Mouse (Mus musculus): Measurements from ENCODE around the gene Prl5a1. TPM values are rescaled to one million over a fixed set of nuclear protein-coding genes. Genes with fewer than 3 reads are reported as not detected.

Gene Prl5a1
- total RNA-seq (2021): not detected
- long read RNA-seq, experiment 1: 0 reads
- long read RNA-seq, experiment 2: 0 reads

GRCm38 (mm10) chr13:28142184-28142583 is at the start of gene Prl5a1:
TSS of gene Prl5a1 (plus strand) at chr13:28142484.
- DNase-seq (ENCODE audit: low spot score in 2 of 2): no peak

GRCm38 (mm10) chr13:28096161-28096560 is 46.1 kb upstream of the Prl5a1 start:
- no peak for DNase-seq (ENCODE audit: low spot score in 2 of 2)

- DNase-seq (ENCODE audit: low spot score in 2 of 2): no peak
Observed at GRCm38 (mm10) chr13:28108536-28108935, 33.7 kb upstream of the Prl5a1 start.

GRCm38 (mm10) chr13:28132781-28133180 is 9.5 kb upstream of the Prl5a1 start:
- DNase-seq (ENCODE audit: low spot score in 2 of 2): no peak

GRCm38 (mm10) chr13:28135790-28136189 is 6.5 kb upstream of the Prl5a1 start:
- DNase-seq (ENCODE audit: low spot score in 2 of 2): no peak

Other genes with a start within 250 kb of the Prl5a1 start
- gene Prl4a1, start 126.3 kb upstream of the Prl5a1 start, total RNA-seq (2021): not detected
- gene Gm11361, start 115.0 kb downstream of the Prl5a1 start, total RNA-seq (2021): 10 to 100 TPM; 58.5 to 85.4 TPM